Mouse (Mus musculus) heart, adult 8-10 months (tissue): Measurements from ENCODE around the gene Adk. TPM values are rescaled to one million over a fixed set of nuclear protein-coding genes. Genes with fewer than 3 reads are reported as not detected.

Experiments used
- DNase-seq: peaks from one replicate; pipeline ENCODE4 v3.0.0; 2022; ENCODE audit warnings: low spot score
- total RNA-seq, 4 experiments: library from RNA; stranded (reverse); gene quantifications; 2 replicates each; pipeline ENCODE4 v1.2.4; 2022

Gene Adk
- total RNA-seq, 4 experiments from 2014 or later = 233 to 260 (median 250) TPM

- no peak for DNase-seq
Observed at GRCm38 (mm10) chr14:21268229-21268628, 215.9 kb downstream of the Adk start.

DNA sequence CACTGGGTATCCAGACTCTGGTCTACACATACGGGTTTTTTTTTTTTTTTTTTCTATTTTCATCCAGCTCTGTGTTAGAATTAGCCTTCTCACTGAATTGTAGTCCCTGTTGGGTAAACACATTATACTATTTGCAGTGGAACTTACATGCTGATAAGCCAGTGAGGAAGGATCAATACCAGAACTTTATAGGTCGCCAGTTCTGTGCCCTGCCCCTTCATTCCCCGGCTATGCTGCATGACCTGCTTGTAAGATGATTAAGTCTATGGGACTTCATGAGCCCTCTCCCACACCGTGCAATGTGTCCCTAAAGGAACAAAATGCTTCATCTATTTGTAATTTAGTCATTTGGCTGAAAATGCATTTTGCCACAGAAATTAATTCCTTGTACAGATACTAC lies 219.1 kb downstream of the Adk start:
- no peak for DNase-seq

DNA sequence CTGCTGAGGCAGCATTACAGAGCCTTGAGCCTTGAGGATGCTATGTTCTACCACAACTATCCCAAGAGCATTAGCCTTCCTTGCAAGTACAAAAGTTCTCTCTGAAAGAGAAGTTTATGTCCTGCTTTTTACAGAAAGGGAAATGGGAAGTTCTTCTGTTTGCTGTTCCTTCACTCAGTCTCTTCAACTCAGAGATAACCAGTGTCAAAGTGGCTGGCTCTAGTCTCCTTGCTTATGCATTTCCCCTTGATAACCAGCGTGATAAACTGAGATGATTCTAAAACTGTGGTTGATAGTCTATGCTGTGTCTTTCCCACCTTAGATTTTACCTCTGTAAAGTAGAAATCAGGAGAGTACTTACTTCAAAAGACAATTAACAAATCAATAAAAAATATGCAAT lies 223.4 kb downstream of the Adk start:
- DNase-seq = no peak

DNA sequence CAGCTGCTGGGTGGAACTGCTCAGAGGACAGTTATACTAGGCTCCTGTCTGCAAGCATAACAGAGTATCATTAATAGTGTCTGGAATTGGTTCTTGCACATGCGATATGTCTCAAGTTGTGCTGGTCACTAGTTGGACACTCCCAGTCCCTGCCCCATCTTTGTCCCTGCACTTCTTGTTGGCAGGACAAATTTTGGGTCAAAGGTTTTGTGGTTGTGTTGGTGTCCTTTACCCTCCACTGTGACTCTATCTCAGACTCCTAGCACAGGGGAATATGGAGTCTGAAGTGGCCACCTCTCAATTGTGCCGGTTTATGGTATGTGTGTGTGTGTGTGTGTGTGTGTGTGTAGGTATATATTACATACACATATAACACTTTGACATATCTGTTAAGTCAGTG lies 225.9 kb downstream of the Adk start:
- no peak for DNase-seq

DNA sequence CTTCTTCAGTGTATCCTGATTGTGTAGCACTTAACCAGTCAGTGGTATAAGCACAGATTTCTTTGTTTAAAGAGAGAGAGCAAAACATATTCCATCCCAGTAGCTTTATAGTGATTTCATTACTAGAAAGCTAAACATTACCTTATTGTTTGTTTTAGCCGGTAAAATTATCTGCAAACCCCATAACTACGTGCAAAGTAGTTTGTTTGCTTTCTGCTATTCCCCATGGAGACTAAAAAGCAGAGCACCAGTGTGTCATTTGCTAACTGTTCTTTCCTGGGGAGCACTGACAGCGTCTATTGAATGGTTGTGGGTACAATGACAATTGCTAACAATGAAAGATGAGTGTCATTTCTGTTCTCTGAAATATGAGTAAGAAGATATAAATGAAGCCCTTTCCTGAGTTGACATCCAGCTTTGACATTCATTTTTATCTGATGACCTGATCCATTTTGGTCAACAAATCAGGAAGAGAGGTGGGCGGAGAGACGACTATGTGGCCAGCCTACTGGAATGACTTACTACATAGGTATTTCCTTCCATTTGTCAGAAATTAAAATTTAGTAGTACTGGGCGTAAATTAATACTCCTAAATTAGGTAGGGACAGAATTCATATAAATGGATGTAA lies 226.6 kb downstream of the Adk start:
- no peak for DNase-seq

GRCm38 (mm10) chr14:21280451-21280850 lies 228.1 kb downstream of the Adk start:
- DNase-seq = no peak

DNA sequence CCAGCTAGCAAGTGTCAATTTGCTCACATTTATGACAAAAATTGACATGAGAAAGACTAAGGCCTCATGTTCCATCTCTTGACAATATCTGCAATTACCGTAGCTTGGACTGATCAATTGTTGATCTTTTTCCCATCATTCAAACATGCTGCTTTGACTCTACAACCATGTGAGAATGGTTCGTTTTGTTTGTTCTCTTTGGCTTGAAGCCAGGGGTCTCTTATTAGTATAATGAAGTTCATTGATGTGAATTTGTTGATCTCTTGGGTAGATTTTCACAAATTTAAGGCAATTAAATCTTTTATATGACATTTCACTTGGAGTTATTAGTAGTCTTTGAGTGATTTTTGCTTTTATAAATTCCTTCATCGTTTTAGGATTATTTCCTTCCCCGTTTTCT lies 229.1 kb downstream of the Adk start:
- no peak for DNase-seq

- peak; percentile 9 for DNase-seq
Observed at GRCm38 (mm10) chr14:21284116-21284515, 231.7 kb downstream of the Adk start.

DNA sequence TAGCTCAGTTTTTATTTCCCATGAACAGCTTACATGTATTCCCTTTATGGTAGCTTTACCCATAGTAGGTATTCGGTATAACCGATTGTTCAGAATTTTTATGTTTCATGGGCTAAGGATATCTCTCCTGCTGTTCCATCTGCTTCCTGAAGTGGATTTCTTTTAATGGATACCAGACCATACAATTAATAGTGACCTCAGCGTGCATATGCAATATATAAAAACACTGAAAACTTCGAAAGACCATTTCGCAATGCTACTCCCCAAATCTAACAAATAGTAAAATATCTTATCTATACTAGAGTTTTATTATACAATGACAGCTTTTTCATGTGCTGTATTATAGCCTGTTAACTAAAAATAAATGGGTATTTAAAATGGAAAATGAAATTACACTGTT lies 232.5 kb downstream of the Adk start:
- no peak for DNase-seq

DNA sequence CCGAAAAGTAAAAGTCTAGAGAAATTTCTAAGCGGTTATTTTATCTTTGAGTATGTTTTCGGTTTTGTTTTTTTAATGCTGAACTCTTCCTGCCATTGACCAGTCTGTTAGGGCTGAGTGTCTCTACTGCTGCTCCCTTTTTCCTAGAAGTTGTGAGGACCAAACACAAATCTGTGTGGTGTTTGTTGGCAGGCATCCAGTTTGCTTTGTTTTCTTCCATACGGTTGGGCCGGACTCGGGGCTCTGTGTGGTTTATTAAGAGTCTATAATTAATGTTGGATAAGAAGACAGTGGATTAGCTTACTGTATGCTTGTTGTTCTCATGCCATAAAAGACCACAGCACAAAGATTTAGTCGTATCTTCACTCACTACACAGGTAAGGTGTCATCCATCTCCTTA lies 233.9 kb downstream of the Adk start:
- no peak for DNase-seq

DNA sequence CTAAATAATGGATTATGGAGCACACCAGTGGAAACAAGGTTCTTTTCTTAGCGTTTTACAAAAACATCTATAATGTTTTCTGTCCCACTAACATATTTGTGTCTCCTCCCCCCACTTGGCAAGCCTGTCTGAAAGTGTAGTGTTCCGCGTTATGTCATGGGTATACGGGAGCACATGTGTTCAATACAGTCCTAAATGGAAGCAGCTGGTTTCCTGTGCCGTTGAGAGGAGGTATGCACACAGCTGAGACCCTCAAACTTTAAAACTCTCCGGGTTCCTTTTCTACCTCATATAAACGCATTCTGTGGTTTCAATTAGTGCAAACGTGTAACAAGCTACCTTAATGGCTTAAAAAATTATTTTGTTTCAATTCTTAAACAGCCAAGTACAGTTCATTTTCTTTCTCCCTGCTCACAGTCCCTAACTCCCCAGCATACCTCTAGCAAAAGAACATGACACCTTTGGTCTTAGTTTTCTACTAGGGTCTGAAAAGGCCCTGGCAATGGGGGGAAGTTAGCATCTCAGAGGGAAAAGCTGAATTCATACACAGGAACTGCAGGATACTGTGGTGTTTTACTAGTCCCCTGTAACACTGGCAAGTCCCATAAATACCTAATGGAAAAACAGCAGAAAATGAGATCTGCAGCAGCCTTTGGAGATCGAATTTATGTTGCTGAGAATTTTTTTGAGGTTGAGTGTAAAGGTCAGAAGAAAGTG lies 235.5 kb downstream of the Adk start:
- no peak for DNase-seq

DNA sequence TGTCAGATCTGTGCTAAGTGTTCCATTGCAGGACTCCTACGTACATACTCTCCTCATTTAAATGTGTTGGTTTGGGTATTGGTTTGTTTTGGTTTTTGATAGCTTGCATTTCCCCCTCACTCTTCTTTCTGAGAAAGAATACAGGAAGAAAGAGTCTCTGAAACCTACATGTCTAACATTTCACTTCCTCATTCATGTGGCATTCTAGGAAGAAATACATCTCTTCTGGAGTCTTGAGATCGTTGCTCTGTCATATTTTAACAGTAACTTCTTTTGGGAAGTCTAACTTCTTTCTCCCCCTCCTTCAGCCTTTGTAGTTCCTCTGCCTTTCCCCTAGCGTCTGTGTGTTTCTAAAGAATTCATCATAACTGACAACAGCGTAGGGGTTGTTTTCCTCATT lies 247.4 kb downstream of the Adk start:
- no peak for DNase-seq

- DNase-seq = no peak
Observed at GRCm38 (mm10) chr14:21304815-21305214, 252.4 kb downstream of the Adk start.

DNA sequence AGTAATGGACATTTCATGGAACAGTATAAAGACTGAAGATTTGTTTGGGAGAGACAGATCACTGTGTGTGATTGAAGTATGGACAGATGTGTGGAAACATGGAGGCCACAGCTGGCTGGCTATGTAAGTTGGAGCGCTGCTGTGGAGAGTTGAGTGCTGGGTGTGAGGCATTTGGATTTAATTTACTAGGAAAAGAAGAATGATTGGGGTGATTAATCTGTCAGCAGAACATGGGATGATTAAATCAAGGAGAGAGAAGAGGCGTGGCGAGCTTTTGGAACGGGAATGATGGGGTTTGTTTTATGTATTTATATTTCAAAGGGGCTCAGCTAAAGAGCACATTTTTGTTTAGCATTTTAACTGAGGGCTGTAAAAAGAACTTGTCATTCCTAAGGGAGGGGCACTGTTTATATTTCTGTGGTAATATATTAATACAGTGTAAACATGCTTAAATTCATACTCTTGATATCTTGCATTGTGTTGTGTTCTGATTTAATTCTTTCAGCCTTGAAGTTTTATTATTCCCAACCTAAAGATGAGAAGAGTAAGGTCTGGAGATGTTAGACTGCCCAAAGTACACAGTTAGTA lies 256.1 kb downstream of the Adk start:
- DNase-seq = no peak

DNA sequence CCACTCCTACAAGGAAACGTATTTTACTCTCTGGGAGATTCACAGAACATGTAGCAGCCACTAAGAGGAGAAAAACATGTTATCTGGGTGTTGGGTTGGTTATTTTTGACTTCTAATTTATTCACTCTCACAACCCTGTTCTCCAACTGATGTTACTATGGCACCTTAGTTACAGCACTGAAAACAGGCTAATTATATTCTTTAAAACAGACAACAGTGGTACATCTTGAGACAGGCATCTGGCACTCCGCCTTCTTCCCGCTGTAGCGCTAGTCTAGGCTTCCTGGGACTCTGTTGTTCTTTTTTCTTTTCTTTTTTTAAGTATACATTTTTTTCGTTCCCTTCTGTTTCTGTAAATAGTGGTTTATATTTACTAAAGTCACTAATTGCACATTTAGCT lies 258.2 kb downstream of the Adk start:
- no peak for DNase-seq

DNA sequence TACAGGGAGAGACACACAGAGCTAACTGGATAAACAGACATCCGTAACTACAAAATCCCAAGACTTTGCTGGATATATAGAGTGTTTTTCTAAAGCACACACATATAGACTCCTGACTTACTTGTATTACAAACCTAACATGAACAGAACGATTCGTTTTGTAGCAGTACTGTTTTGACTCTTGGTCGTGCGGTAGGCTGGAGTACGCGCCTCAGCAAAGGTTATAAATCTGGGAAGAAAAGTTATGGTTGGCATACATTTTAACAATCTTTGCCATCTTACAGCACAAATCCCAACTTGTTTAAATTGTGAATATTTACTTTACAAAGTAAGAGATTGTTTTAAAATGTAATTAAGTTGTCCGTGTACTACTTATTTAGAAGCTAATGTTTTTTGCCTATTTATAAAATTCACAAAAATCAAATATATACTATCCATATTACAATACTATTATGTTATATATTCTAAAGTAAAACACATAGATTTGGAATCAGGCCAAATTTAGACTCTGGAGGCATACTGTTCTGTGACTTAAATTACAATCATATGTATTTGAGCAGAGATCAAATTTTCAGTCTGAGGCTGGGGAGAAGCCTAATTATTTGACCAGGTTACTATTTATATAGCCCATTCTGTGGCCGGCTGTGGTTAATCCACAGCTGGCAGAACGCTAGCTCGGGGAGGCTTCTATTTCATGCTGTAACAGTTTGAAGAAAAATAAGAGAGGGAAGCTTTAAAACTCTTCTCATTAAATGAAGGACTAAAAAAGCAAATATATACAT lies 261.4 kb downstream of the Adk start:
- DNase-seq = no peak

DNA sequence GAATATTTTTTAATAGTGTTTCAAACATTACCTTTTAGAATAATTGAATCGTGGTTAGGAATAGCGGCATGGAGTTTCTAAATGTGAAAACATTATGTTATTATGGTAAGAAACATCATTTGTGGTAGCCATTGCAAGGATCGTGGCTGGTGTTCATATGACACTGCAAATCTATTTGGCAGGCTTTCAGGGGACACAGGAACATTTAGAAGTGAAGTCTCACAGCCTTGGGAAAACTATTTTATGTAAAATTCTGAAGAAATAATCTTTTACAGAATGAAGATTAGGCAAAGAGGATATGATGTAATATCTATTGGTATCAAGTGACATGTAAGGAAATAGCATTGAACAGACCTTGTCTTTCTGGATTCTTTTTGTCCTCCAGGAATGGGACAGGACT lies 262.1 kb downstream of the Adk start:
- DNase-seq = peak; percentile 45

DNA sequence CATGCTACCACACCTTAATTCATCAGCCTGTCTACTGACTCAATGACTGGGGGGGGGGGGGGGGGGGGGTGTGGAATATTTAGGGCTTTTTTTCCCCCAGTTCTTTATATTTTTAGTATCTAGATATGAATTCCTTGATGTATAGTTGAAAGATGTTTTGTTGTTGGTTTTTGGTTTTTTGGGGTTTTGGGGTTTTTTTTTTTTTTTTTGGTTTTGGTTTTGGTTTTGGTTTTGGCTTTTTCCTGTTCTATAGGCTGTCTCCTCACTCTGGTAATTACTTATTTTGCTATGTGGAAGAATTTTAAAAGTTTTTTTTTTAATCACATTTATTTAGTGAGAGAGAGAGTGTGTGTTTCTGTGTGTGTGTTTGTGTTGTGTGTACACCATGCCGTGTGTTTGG lies 282.5 kb downstream of the Adk start:
- DNase-seq = no peak

DNA sequence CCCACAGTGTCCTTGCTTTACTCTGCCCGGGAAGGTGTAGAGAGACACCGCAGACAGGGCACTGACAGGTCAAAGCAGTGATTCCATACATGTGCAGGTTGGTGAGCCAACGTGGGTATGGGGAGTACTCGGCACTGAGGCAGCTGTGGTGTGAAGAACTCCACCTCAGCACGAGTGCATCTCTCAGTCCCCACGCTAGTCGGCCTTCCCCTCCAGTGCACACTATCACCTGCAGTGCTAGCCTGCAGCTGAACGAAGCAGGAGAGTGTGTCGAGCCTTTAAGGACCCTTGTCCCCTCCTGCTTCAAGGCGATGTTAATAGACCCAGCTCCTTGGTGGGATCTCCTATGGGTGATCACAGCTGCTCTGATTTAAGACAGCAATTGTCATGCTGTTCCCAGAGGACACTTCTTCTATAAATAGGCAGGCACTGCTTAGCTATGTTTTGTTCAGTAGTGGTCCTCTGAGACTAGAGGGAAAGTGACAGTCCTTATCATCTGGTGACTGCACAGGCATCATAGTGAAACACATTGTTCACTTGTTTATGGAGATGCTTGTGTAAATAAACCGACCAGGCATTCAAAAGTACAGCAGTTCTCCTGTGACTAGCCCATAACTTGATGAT lies 283.4 kb downstream of the Adk start:
- DNase-seq = no peak

DNA sequence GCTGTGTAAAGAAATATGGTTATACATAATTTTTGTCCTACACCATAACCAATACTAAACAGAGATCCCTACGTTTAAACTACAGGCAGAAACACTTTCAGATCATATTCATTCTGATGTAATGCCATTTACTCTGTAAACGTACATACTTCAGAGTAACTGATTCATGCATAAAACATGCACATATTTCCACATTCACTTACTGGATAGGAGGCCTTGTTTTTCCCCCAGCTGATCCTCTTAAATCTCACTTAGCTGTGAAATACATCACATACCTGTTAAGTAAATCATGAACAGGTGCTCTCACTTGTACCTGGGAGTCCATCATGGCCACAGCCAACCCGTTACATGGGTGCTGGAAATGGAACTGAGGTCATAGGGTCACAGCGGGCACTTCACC lies 285.6 kb downstream of the Adk start:
- DNase-seq = no peak

DNA sequence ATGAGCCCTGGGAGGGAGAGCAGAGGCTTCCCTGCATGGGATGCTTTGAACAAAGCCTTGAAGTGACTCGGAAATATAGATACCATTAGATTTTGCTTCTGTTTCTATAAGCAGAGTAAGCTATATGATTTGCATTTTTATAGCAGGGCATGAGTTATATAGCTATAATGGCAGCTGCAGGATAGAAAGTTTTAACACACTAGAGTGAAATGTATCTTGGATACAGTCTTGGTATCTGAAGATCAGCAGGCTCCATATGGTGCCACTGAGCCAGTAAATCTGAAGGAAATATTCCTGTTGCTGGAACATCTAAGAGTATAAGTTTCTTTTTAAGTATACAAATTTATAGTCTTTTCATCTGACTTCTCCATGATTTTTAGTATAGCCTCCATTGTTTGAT lies 288.8 kb downstream of the Adk start:
- no peak for DNase-seq

DNA sequence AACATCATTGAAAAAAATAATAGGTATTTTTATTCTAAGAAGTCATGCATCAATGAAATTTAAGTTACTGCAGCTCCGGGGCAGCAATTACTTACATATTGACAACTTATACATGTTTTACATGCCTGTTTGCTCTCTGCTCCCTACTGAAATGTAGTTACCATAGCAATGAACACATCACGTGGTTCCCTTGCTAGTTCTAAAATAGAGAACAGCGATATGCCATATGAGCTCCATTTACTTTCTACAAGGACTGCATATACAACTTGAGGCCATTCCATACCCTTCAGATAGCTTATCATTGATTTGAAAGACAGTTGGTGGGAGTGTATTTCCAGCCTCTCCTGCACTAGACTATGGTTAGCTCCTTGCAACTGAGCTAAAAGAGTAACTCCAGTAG lies 290.6 kb downstream of the Adk start:
- no peak for DNase-seq
